Mouse (Mus musculus) CD8-positive naive resting alpha-beta T cell, adult 57 days (primary cell): Measurements from ENCODE around the gene Cebpb. TPM values are rescaled to one million over a fixed set of nuclear protein-coding genes. Genes with fewer than 3 reads are reported as not detected.

Experiments used
- total RNA-seq: library from RNA; stranded (reverse); gene quantifications from one replicate; pipeline ENCODE4 v1.2.4, GENCODE M21; 2023

Gene Cebpb
- 35.9 TPM for total RNA-seq

DNA sequence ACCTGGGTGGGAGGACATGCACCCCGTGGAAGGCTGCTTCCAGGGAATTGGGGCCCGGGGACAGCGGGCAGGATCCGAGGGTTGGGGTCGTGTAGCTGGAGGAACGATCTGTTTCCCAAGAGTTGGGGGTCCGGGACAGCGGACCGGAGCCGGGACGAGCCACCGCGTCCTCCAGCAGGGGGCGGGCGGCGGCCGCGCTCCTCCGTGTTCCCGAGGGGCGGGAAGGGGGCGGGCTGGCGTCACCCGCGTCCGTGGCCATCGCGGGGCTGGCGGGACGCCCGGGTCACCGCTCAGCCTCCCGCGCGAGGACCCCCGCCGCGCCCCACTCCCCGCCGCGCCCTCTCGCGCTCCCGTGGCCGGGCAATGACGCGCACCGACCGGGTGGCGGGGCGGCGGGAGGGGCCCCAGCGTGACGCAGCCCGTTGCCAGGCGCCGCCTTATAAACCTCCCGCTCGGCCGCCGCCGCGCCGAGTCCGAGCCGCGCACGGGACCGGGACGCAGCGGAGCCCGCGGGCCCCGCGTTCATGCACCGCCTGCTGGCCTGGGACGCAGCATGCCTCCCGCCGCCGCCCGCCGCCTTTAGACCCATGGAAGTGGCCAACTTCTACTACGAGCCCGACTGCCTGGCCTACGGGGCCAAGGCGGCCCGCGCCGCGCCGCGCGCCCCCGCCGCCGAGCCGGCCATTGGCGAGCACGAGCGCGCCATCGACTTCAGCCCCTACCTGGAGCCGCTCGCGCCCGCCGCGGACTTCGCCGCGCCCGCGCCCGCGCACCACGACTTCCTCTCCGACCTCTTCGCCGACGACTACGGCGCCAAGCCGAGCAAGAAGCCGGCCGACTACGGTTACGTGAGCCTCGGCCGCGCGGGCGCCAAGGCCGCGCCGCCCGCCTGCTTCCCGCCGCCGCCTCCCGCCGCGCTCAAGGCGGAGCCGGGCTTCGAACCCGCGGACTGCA, at the start of gene Cebpb:
TSS of gene Cebpb (plus strand) at position 418 of the 954 bp plus-strand sequence.

DNA sequence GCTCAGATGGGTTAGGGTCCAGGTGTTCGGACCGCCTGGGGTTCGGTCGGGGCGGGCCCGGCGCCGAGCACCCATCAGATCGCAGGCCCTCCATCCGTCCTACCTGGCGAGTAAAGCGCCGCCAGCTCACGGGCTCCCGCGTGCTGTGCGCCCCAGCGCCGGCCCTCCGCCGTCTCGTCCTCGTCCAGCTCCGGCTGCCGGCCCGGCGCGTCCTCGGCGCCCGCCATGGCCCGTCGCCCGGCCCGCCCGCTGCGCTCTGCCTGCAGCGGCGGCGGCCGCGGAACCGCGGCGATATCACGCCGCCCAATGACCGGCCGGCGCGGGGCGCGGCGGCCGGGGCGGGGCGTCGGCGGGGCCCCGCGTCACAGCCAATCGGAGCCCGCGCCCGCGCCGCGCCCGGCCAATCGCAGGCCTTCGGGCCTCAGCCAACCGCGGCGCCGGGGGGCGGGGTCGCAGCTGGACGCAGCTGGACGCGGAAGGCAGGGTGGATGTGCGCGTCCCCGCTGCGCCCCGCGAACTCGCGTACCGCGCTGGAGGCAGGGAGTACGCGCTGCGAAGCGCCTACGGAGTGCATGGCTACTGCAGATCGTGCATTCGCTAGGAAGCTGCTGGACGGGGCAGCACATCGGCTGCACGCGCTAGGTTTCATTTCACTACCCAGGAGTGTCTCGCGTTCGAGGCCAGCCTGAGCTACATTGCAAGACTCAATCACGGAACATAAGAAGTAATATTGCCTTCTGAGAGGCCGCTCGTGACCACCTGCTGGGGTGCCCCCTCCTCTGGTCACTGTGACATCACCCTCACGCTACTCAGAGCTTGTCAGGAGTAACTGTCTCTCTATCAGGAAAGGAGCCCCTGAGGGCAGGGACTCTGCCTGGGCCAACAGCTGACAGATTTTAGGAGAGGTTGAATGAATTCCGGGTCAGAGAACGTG, 27.2 kb upstream of the Cebpb start, which contains the start of gene Gm20431:
TSS of gene Gm20431 (minus strand) at position 227 of the 934 bp plus-strand sequence.

DNA sequence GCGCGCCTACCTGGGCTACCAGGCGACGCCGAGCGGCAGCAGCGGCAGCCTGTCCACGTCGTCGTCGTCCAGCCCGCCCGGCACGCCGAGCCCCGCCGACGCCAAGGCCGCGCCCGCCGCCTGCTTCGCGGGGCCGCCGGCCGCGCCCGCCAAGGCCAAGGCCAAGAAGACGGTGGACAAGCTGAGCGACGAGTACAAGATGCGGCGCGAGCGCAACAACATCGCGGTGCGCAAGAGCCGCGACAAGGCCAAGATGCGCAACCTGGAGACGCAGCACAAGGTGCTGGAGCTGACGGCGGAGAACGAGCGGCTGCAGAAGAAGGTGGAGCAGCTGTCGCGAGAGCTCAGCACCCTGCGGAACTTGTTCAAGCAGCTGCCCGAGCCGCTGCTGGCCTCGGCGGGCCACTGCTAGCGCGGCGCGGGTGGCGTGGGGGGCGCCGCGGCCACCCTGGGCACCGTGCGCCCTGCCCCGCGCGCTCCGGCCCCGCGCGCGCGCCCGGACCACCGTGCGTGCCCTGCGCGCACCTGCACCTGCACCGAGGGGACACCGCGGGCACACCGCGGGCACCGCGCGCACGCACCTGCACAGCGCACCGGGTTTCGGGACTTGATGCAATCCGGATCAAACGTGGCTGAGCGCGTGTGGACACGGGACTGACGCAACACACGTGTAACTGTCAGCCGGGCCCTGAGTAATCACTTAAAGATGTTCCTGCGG, 945 bp downstream of the Cebpb start, which contains the start of gene Tmem189:
TSS of gene Tmem189 (minus strand) at position 322 of the 718 bp plus-strand sequence.

Other genes starting within 250 kb of the Cebpb start
- gene Rnf114, start 196.3 kb upstream of the Cebpb start, total RNA-seq, result 113 TPM
- gene Spata2, start 196.0 kb upstream of the Cebpb start, total RNA-seq, result 41.6 TPM
- gene Snai1, start 150.7 kb upstream of the Cebpb start, total RNA-seq, result 1.2 TPM
- 117 TPM for gene Ube2v1, start 56.8 kb upstream of the Cebpb start, total RNA-seq
- gene Gm20431, start 27.4 kb upstream of the Cebpb start, total RNA-seq, result 20.1 TPM
- 83.9 TPM for gene Tmem189, start 907 bp downstream of the Cebpb start, total RNA-seq
- gene Ptpn1, start 243.1 kb downstream of the Cebpb start, total RNA-seq, result 111 TPM